Mouse (Mus musculus) yolk sac, embryonic 10.5 days (tissue): ENCODE results near the gene Col25a1.

ENCODE experiments used
- DNase-seq: peaks from one replicate; pipeline ENCODE4 v3.0.0-alpha.2; 2017; ENCODE audit warnings: low spot score

Gene Col25a1

DNA sequence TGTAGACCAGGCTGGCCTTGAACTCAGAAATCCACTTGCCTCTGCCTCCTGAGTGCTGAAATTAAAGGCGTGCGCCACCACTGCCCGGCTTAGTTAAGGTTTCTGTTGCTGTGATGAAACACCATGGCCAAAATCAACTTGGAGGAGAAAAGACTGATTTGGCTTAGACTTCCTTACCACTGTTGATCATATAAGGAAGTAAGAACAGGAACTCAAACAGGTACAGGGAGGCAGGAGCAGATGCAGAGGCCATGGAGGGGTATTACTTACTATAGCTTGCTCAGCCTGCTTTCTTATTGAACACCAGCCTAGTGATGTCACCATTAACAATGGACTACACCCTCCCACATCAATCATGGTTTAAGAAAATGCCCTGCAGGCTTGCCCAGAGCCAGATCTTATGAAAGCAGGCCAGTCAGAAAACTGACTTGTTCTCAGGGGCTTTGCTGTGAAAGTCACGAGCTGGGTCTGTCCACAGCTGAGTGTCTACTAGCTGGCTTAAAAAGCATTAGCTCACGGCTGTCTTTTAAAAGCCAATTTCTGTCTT is 249.1 kb downstream of the Col25a1 start:
- DNase-seq = no peak

DNA sequence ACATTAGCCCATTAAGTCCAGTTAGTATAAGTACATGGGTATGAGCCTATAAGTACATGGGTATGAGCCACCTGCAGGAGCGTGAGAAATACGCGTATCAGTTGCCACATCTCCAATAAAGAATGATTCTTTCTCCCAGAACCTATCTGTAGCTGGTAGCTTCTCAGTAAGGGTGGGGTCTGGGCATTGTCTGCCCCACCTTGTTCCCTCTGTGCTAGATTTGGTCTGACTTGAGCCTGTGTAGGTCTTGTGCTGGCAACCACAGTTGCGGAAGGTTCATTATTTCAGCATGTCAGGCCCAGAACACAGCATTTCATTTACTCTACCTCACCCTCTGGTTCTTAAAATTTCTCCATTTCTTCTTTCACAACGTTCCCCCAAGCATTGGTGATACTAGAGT is 250.4 kb downstream of the Col25a1 start:
- no peak for DNase-seq

DNA sequence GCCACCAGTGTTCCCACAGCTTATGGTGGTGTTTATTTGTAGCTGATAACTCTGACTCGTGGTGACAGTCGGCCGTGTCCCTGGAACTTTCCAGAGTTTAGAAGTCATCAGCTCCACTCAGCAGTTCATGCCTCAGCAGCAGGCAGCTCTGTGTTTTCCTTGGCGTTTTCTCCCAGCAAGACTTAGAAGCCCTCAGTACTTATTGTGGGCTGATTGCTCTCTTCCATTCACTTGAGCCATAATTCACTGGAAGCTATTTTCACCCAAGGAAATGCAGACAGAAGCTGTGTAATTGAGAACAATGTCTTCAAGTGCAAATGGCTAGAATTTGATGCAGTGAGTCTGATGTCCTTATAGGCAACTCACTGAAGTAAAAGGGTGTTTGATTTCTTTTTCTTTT is 254.6 kb downstream of the Col25a1 start:
- DNase-seq = no peak

DNA sequence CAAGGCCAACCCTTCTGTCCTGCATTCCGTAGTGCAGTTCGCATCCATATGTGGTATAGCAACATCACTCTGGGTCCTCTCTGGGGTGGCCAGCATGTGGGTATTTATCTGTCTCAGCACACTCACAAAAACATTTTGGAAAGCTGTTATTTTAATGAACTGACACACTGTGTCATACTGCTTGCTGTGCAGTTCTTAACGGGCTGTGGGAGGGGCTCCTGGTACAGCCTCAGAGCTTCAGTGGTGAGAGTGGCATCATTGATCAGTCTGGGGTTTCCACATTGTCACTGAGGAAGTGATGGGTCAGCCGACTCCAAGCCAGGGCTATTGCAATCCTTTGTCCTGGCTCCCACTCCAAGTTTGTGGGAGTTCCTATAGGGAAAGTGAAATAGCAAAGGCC is 255.9 kb downstream of the Col25a1 start:
- DNase-seq = no peak

DNA sequence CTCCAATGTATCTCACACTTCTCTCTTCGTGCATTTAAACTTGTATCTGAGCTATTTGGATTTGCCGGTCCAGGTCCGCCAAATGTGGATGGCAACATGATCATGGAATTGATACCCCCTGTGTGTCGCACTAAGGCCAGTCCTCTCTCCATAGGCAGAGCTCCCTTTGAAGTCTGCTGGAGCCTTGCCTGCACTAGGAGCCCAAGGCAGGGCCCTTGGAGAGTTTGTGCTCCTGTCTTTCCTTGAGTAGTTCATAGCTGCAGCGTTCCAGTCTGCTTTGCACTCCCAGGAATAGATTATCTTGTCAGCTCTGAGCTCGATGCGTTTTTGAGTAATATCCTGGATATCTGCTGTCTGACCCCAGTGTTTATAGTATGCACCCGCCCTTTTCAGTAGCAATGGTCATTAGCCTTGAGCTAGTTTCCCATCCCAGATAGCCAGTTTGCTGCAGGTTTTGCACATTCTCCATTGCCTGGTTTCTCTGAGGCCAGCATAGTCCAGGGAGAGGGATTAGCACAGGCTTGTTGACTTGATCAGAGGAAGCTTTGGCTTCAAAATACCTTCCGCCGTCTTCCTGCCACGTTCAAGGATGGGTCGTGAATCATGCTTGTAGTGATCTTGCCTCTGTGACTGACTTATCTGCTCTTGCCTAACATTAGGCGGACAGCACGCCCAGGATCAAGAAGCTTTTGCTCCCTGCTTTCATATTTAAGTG is 258.1 kb downstream of the Col25a1 start:
- peak; percentile 41 for DNase-seq

DNA sequence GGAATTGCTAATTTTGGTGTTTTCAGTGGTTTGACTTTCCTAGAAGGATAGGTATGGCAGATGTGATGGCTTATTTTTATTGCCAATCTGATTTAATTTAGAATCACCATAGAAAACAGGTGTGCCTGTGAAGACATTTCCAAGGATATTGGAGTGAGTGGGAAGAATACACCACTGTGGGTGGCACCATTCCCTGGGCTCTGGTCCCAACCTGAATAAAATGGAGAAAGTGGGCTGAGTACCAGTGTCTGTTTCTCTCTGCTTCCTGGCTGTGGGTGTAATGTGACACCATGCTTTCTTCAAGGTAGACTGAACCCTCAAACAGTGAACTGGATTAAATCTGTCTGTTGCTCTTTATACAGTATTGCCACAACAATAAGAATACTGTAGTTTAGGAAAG is 265.3 kb downstream of the Col25a1 start:
- no peak for DNase-seq

DNA sequence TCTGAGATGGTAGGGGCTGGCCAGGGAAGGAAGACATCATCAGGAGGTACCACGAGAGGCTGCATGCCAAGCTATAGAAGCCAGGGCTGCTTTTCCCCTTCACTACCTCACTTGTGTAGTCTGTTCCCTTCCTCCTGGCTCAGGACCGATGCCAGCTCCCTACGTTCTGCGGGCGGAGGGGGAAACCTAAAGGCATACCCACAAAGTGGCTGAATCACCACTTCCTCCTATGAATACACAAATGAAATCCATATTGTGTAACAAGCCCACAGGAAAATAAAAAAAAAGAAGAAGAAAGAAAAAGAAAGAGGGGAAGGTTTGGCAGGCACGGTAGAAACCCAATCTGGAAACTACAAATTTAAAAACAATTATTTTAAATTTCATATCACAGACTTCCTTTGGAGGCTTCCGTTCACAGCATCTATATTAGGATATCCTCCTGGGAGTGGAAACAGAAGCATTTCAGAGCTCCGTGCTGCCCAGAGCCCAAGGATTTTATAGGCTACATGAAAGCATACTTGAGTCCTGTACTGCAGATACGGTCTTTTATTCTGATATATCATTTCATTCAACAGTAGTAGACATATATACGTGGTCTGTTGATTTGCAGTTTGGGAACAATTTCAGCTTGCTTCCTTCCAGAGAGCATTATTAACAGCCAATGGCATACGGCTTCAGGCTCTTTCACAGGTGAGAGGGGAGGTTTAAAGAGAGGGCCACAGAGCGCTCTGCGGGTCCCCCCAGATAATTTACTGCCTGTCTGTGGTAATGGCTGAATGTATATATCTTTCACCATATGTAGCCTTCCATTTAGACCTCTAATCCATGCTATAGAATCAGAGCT is 269.6 kb downstream of the Col25a1 start:
- DNase-seq = no peak

DNA sequence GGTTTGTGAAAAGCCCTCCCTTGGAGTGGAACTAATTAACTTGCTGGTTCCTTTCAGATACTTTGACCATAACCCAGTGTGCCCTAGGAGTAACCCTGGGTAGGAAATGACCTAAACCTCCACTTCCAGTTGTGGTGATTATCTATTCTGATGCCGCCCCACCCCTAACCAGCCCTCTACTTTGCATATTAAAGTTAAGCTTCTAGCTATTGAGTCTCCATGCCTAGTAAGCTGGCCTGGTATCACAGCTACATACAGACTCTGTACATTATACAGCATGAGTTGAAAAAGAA is 270.2 kb downstream of the Col25a1 start:
- no peak for DNase-seq

DNA sequence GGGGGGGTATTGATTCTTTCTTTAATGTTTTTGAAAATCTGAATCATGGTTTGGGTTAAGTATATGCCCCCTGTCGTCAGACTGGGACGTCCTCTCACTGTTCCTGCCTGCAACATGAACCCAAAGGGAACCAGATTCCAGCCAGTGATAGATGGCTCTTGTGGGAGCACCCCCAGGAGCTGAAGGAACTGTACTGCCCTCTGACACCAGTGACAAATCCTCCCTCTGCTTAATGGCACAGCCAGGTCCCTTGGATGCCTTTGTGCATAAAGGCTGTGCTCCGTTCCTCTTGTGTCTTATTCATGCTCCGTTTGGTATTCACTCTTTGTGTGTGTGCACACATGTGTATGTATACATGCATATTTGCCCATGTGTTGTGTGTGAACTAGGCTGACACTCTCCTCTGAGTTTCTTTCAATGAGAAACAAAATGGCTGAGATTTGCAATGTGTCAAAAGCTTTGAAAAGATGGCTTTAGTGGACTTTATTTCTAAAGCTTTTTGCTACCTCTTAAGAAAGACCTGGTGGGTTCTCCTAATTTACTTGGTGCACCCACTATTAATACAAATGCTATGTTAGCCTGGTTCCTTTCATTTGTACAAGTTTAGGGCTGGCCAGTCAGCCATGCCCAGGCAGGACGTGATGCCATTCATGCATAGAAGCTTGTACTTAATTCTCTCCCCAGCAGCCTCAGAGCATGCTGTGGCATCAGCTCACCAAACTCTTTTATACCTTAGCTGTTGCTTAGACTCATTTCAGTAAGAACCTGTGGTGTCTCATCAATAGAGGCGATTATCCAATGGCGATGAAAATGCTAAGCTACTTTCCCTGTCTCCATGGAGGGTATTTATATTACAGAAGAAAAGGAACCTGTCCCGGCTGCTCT is 273.5 kb downstream of the Col25a1 start:
- no peak for DNase-seq

DNA sequence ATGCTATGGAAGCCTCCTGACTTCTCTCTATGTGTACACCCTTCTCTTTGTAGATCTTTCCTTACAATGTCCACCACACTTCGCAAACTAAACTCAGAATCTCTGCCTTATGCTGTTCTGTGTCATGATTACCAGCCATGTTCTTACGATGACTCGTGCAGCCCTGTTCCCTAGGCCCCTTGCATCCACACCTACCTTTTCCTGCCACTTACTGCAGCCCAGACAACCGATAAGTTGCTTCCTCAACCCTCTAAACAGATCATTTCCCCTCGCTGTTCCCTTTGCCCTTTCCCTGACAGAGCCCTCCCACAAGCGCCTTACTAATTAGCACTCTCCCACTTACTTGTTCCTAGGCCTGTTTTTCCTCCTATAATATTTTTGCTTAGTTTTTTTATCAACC is 275.9 kb downstream of the Col25a1 start:
- DNase-seq = no peak

DNA sequence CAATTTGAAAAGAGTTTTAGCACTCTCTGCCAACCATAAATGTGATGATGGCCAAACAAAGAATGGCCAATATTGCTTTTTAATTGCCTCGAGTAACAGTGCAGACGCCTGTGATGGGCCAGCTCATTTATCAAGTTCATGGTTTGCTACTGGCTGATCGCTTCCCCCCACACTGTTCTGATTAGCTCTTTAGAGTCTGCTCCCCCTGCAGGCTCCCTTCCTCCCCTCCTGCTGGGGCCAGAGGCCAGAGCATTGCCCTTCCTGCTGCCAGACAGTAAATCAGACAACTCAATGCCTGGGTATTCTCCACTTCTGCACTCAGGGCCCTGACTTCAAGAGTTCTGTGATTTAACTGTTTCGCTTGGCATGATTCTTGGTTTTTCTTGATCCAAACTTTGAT is 281.9 kb downstream of the Col25a1 start:
- peak; percentile 49 for DNase-seq

DNA sequence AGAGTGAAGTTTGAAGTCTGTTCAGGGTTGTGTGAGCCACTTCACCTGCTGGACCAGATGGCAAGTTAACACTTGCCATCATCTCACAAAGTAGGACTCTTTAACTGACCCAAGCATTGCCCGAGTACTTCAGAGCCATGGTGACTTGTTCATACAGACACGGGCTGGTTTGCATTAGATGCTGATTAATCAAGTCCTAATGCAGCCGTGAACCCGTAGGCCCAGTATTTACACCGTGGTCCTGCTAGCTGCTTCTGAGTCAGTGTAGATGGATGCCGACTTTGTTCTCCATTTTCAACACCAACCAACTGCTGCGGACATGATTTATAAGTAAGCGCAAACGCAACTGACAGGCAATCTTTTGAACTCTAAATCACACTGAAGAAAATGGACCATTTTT is 287.6 kb downstream of the Col25a1 start:
- no peak for DNase-seq

DNA sequence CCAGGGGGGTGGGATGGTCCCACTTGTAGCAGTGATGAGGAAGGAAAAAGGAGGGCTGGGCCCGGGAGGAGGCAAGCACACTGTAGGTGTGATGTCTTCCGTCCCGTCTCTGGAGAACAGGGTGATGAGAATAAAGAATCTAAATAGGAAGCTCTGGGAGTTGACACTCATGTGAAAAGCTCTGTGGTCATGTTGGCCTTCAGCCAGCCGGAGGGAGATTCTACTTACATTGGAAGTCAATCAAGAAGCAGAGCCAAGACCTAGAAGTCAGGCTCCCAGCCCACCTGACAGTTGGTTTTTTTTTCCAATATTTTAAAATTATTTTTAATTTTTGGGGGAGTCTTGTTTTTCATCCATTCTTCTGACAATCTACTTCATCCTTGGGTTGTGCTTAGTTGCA is 297.5 kb downstream of the Col25a1 start:
- no peak for DNase-seq

DNA sequence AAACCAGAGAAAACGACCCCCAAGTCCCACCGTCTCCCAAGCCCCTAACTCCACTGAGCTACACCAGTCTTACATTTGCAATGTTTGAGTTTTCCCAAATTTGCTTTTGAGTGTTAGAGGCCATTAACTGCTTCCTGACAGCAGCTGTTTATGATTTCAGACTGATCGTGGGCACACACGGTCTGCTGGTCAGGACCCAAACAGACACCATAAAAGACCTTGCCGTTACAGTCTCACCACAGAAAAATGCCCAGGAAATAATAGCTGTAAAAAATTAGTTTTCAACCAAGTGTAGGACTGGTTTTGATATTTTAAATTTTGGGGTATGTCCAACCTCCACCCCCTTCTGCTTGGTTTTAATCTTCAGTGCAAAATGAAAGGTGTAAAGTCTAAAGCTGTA is 298.8 kb downstream of the Col25a1 start:
- DNase-seq = no peak

DNA sequence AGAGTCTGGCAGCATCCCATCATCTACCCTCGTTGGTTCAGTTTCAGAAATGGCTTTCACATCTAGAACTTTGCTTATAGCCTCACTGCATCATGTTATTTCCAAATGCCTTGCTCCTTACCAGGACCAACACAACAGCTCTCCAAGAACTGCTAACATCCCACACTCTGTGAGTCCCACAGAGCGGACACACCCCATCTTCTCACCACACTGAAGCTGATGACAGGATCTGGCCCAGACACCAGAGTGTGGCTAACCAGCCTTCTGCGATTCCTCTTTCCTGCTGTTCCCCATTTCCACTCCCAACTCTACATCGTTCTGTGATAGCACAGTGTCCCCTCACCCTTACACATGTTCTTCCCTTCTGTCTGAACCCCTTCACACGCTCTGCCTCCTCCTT is 301.5 kb downstream of the Col25a1 start:
- DNase-seq = no peak

DNA sequence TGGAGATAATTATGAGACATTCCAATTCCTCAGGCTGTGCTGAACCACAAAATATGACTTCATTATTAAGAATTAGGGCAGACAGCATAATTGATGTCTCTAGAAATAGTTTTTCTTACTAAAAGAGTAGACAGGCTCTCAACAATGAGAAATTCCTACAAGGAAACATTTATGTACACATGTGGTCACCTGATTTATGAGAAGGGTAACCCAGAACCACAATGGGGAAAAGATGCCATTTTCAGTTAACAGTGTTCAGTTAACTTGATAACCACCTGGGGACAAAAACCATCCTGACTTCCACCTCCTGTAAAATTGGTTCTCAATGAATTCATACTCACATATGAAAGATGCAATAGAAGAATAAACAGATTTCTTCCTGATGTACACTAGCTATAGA is 305.7 kb downstream of the Col25a1 start:
- DNase-seq = no peak

DNA sequence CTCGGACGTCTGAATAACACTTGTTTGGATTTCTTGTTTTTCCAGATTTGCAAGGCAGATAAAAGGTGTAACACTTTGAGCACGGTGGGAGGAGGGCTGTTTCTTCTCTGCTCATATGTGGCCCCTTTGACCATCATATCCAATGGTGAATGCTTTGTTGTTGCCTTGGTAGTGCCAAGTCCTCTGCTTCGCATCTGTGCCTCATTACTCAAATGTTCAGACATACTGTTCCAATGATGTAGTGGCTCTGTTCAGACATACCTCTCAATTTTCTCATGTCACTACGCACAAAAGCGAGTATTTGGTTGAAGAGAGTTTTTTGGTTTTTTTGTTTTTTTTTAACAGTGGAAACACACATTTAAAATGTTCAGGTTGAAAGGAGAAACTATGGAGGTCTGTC is 308.5 kb downstream of the Col25a1 start:
- no peak for DNase-seq

DNA sequence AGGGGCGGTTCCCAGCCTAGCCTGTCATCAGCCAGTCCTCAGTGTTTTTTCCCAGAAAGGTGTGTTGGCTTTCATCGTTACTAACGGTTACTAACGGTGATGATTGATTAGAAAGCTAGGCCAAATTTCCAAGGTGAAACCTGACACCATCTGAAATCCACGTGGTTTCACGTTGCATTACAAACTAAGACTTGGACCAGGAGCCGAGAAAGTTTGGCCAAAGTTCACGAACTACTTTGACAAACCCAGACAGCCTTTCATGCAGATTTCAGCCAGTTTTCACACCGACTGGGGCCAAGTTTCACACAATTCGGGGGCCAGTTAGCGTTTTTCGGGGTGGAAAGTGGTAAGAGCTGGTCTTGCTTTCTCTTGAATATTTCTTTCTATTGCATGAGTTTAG is 309.4 kb downstream of the Col25a1 start:
- DNase-seq = no peak

DNA sequence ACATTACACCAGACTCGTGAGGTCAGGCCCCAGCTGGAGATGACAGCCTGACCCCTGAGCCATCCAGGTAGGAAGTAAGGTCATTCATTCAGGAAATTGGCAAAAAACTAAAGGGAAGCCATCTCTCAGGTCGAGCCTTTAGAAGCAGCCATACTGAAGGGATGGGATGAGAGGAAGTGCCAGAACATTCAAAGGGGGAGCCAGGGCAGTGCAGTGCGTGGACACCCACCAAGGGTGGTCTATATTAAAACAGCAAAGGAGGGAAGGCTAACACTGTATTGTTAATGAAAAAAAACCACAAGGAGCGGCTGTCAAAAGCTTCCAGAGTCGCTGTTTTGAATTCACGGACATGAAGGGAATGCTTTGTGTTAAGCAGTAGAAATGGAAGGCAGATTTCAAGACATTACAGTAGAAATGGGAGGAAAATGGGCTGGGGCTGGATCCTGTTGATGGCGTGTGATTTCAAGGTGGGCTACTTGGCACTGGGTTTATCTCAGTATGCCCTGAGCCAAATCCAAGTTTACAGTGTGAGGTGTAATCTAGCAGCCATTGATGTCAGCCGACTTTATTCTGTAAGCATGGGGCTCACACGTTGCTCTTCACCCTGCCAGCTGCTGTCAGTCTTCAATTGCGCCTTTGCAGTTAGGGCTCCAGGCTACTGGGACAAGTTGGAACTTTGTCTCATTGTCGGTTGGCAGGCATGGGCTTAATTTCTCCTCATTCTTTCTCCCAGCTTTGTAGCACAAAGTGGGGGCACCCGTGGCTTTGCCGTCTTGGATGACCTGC is 312.7 kb downstream of the Col25a1 start:
- DNase-seq = no peak

DNA sequence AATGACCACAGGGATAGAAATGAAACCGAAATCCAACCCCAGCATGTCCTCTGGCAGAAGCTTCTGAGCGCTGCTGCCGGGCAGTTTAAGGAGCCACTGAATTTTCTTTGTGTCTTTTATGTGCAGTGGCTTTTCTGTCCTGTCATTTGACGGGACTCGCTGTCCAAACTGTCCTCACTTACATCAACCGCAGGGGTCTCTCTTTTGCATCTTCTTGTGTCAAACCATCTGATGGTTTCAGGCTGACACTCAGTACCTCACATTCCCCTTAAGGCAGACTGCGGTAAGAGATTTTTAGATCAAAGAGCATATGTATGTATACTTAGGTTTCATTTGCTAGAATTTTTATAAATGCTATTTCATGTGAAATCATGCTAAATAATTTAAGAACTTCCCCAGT is 318.6 kb downstream of the Col25a1 start:
- no peak for DNase-seq

DNA sequence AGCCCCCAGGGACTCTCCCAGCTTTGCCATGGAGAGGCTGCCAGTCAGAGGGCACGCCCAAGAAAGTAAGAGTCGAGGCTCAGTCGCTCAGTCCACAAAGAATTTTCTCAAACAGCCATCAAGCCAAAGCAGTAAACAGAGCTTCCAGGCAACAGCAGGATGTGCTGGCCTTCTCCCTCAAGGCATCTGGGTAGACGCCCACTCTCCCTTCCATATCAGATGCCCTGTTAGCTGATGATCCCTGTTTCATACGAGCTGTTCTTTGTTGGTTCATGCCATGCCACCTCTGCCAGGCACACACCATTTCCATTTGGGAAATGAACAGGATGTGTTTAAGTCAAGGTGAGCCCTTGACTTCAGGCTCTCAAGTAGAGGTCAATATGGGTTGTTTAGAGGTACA is 334.1 kb downstream of the Col25a1 start:
- no peak for DNase-seq
